Comparison of ENCODE assay signal across 14 mouse cellular contexts in the genomic region with DNA sequence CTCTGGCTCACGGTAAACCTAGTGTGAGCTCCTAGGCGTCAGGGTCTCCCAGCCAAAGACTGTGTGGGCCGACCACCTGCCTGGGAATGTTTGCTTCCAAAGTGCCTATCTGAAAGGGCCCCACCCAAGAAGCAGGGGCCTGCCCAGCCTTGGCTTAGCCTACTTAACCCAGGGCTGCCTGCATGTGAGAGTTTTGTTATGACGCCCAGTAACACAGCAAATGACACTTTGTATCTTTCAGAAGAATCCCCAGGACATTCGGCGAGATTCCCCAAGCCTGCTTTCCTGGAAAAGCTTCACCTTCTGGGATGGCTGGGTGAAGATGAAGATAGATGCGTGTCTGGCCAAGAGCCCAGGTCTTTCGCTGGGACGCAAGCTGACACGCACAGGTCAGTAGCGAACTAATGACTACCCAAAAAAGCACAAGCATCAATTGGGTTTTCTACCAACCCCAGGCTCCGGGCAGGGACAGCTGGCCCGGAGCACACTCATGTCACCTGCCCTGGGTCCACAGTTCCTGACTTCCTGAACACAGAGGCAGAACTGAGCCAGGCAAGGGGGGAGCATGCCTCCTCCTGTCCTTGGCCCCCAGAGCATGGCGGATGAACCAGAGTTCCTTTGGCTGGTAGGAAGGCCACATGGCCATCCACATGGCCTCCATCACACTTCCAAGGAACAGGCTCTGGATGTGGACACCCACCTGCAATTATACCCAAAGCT. TPM values are rescaled to one million over a fixed set of nuclear protein-coding genes. Genes with fewer than 3 reads are reported as not detected.
DNase-seq lines count a peak whose midpoint lies in the region; ATAC-seq and TF ChIP-seq lines count a peak whose summit lies in the region.
"Had no signal": no experiment of that assay in that cellular context is flagged by ENCODE, and none has a peak within 500 bp of the region (broad histone marks: within the 10 kb centered on the region; RNA-seq: fewer than 3 reads in every experiment).

No protein-coding gene starts in this region.

- DNase-seq in cerebellum, adult 9-11 months: peak; percentile 37
- DNase-seq in cerebellum, postnatal 4 days (ENCODE audit: low spot score in 2 of 2): no peak
- no peak for DNase-seq in ES-E14 (ENCODE audit: low read depth, low spot score)
- DNase-seq in limb, embryonic 10.5 days (ENCODE audit: low spot score): no peak
- no peak for DNase-seq in adrenal gland, postnatal 4 days (ENCODE audit: low spot score in 2 of 2)
- no peak for DNase-seq in liver, postnatal 0 days
- DNase-seq: adrenal gland, adult 8-10 months; kidney, adult 11 months; lung, embryonic 14.5 days; spleen, adult 18-20 months had no signal

- TF ChIP-seq CTCF in liver, postnatal 0 days (IDR thresholded peaks at IDR 0.05; ENCODE audit: low read depth): no peak

- in situ Hi-C loops in ES-E14 (cut with MboI; ENCODE audit: low sequenced_read_pairs in 2 of 2, unreplicated experiment in 2 of 2): no loop called here

- no peaks in the 10 kb centered on the region for H3K9me3 ChIP-seq in intestine, embryonic 16.5 days (ENCODE audit: control insufficient read depth, low read length)
- no peaks in the 10 kb centered on the region for H3K9me3 ChIP-seq in intestine, embryonic 15.5 days
- H3K9me3 ChIP-seq in ES-E14 (ENCODE audit: control insufficient read depth, insufficient read depth, low read depth, low read length): no peaks in the 10 kb centered on the region
- H3K9me3 ChIP-seq in limb, embryonic 10.5 days (replicated peaks): no peaks in the 10 kb centered on the region
- H3K9me3 ChIP-seq in liver, postnatal 0 days (ENCODE audit: low read length): no peaks in the 10 kb centered on the region
- H3K9me3 ChIP-seq: limb, embryonic 15.5 days; neural tube, embryonic 13.5 days had no signal

- no peak overlapping the region for H3K27ac ChIP-seq in intestine, embryonic 16.5 days (ENCODE audit: low read length)
- H3K27ac ChIP-seq in intestine, embryonic 15.5 days: no peak overlapping the region
- H3K27ac ChIP-seq in ES-E14 (ENCODE audit: insufficient read depth, low read depth, low read length, poor library complexity, severe bottlenecking): no peak overlapping the region
- peak overlapping the region; percentile 79 for H3K27ac ChIP-seq in limb, embryonic 10.5 days
- H3K27ac ChIP-seq in liver, postnatal 0 days (ENCODE audit: low read depth): no peak overlapping the region
- H3K27ac ChIP-seq: limb, embryonic 15.5 days had no signal

- no peak for TF ChIP-seq EP300 in liver, postnatal 0 days (IDR thresholded peaks at IDR 0.05; ENCODE audit: low read depth)

- no peak for ATAC-seq in intestine, embryonic 16.5 days
- ATAC-seq in intestine, embryonic 15.5 days: no peak
- no peak for ATAC-seq in liver, postnatal 0 days

- no peaks in the 10 kb centered on the region for H3K27me3 ChIP-seq in intestine, embryonic 16.5 days (replicated peaks; ENCODE audit: control insufficient read depth, insufficient read depth, low read length)
- H3K27me3 ChIP-seq in intestine, embryonic 15.5 days (replicated peaks): no peaks in the 10 kb centered on the region
- H3K27me3 ChIP-seq in limb, embryonic 10.5 days (ENCODE audit: low read depth, poor library complexity, severe bottlenecking): no peaks in the 10 kb centered on the region
- H3K27me3 ChIP-seq in liver, postnatal 0 days (ENCODE audit: insufficient read depth, low read length): no peaks in the 10 kb centered on the region
- H3K27me3 ChIP-seq: limb, embryonic 15.5 days; neural tube, embryonic 13.5 days had no signal

- peak overlapping the region; percentile 34; the same call in 1 of the 2 replicates for H3K9ac ChIP-seq in intestine, embryonic 16.5 days (ENCODE audit: low read depth, low read length)
- no peak overlapping the region for H3K9ac ChIP-seq in intestine, embryonic 15.5 days
- H3K9ac ChIP-seq in ES-E14 (ENCODE audit: insufficient read depth, low read depth, low read length, poor library complexity, severe bottlenecking): peak overlapping the region; percentile 28; the same call in 1 of the 2 replicates
- H3K9ac ChIP-seq in liver, postnatal 0 days (replicated peaks): no peak overlapping the region
- H3K9ac ChIP-seq: limb, embryonic 15.5 days; lung, embryonic 14.5 days; neural tube, embryonic 13.5 days had no signal

- no peaks in the 10 kb centered on the region for H3K36me3 ChIP-seq in intestine, embryonic 16.5 days (ENCODE audit: control insufficient read depth, insufficient read depth, low read length)
- H3K36me3 ChIP-seq in intestine, embryonic 15.5 days: no peaks in the 10 kb centered on the region
- peaks cover 2% of the 10 kb centered on the region for H3K36me3 ChIP-seq in ES-E14 (ENCODE audit: control insufficient read depth, insufficient read depth, low read length, poor library complexity, severe bottlenecking)
- H3K36me3 ChIP-seq in limb, embryonic 10.5 days: no peaks in the 10 kb centered on the region
- H3K36me3 ChIP-seq in liver, postnatal 0 days (replicated peaks; ENCODE audit: insufficient read depth, low read length): no peaks in the 10 kb centered on the region
- H3K36me3 ChIP-seq: limb, embryonic 15.5 days; neural tube, embryonic 13.5 days had no signal

- no peak overlapping the region for H3K4me3 ChIP-seq in intestine, embryonic 16.5 days (ENCODE audit: low read length)
- H3K4me3 ChIP-seq in intestine, embryonic 15.5 days (replicated peaks): no peak overlapping the region
- H3K4me3 ChIP-seq in ES-E14 (ENCODE audit: insufficient read depth in 1 of 2, low read depth in 1 of 2, low read length in 2 of 2, poor library complexity in 1 of 2, severe bottlenecking in 1 of 2): no peak overlapping the region; a peak in 1 of 4 replicates
- no peak overlapping the region for H3K4me3 ChIP-seq in limb, embryonic 10.5 days
- H3K4me3 ChIP-seq in liver, postnatal 0 days (ENCODE audit: low read depth, low read length): no peak overlapping the region
- H3K4me3 ChIP-seq: limb, embryonic 15.5 days; neural tube, embryonic 13.5 days had no signal

- peaks cover 69% of the 10 kb centered on the region for H3K4me1 ChIP-seq in intestine, embryonic 16.5 days (ENCODE audit: control insufficient read depth, insufficient read depth, low read length)
- H3K4me1 ChIP-seq in intestine, embryonic 15.5 days (replicated peaks): peaks cover 49% of the 10 kb centered on the region
- peaks cover 36 to 68% of the 10 kb centered on the region in 2 experiments for H3K4me1 ChIP-seq in ES-E14 (ENCODE audit: control insufficient read depth in 2 of 2, insufficient read depth in 2 of 2, low read length in 2 of 2, poor library complexity in 1 of 2)
- H3K4me1 ChIP-seq in limb, embryonic 10.5 days: peaks cover 55% of the 10 kb centered on the region
- H3K4me1 ChIP-seq in liver, postnatal 0 days (ENCODE audit: insufficient read depth): peaks cover 63% of the 10 kb centered on the region

- no peak overlapping the region for H3K4me2 ChIP-seq in intestine, embryonic 16.5 days (ENCODE audit: low read depth, low read length)
- H3K4me2 ChIP-seq in intestine, embryonic 15.5 days (replicated peaks): no peak overlapping the region
- H3K4me2 ChIP-seq in liver, postnatal 0 days (ENCODE audit: low read depth, low read length): no peak overlapping the region
- H3K4me2 ChIP-seq: limb, embryonic 15.5 days; lung, embryonic 14.5 days; neural tube, embryonic 13.5 days had no signal

- 77% methylated on average over 14 of the region's 14 CpGs for WGBS in intestine, embryonic 16.5 days
- WGBS in intestine, embryonic 15.5 days: 74% methylated on average over 14 of the region's 14 CpGs
- 90% methylated on average over 14 of the region's 14 CpGs for WGBS in limb, embryonic 10.5 days
- WGBS in liver, postnatal 0 days (ENCODE audit: insufficient replicate concordance): 78% methylated on average over 14 of the region's 14 CpGs

TF ChIP-seq in ES-E14, 5 proteins besides CTCF, POLR2A, EP300 and RAD21:
- TF ChIP-seq CHD2 (IDR thresholded peaks at IDR 0.05; ENCODE audit: low read depth, low read length) (no peak), ZNF384 (IDR thresholded peaks at IDR 0.05; ENCODE audit: low read depth, low read length) (no peak), ZC3H11A (IDR thresholded peaks at IDR 0.05; ENCODE audit: borderline replicate concordance, low read depth, low read length) (no peak), HCFC1 (IDR thresholded peaks at IDR 0.05; ENCODE audit: borderline replicate concordance, insufficient read depth, low read length) (no peak), MAFK (IDR thresholded peaks at IDR 0.05; ENCODE audit: insufficient read depth, low read depth, low read length) (no peak)
TF ChIP-seq in ES-E14: peak in this region for 0.

RNA-seq across cellular contexts. Expression of gene Itpk1, which starts 7.9 kb away (rescaled TPM):
- polyA plus RNA-seq in intestine, embryonic 16.5 days (2015; fragmentation: Nextera tagmentation; extraction: Ambion mirVana): 51.4 and 57.1 TPM in 2 replicates
- 39.1 and 40.1 TPM in 2 replicates for polyA plus RNA-seq in intestine, embryonic 15.5 days (2015; fragmentation: Nextera tagmentation; extraction: Ambion mirVana)
- 33.1 and 40.6 TPM in 2 replicates for total RNA-seq in ES-E14 (2012; rRNA removed)
- 9.7 and 11.0 TPM in 2 replicates for polyA plus RNA-seq in limb, embryonic 10.5 days (2016; fragmentation: Nextera tagmentation; extraction: Ambion mirVana)
- total RNA-seq in adrenal gland, postnatal 4 days (2021): 10 to 100 TPM; 46.6 to 57.7 TPM
- polyA plus RNA-seq in liver, postnatal 0 days (2015; fragmentation: Nextera tagmentation; extraction: Ambion mirVana): 3.6 TPM in 2 replicates

RNA-seq across cellular contexts. Expression of gene Moap1, which starts 46.7 kb away (rescaled TPM):
- polyA plus RNA-seq in intestine, embryonic 16.5 days (2015; fragmentation: Nextera tagmentation; extraction: Ambion mirVana): 19.3 and 20.2 TPM in 2 replicates
- 20.5 and 23.1 TPM in 2 replicates for polyA plus RNA-seq in intestine, embryonic 15.5 days (2015; fragmentation: Nextera tagmentation; extraction: Ambion mirVana)
- total RNA-seq in ES-E14 (2012; rRNA removed): 4.0 and 8.8 TPM in 2 replicates
- 34.8 and 38.8 TPM in 2 replicates for polyA plus RNA-seq in limb, embryonic 10.5 days (2016; fragmentation: Nextera tagmentation; extraction: Ambion mirVana)
- total RNA-seq in adrenal gland, postnatal 4 days (2021): 10 to 100 TPM; 10.1 to 12.2 TPM
- polyA plus RNA-seq in liver, postnatal 0 days (2015; fragmentation: Nextera tagmentation; extraction: Ambion mirVana): 4.2 and 4.9 TPM in 2 replicates

RNA-seq across cellular contexts. Expression of gene Tmem251, which starts 46.8 kb away (rescaled TPM):
- polyA plus RNA-seq in intestine, embryonic 16.5 days (2015; fragmentation: Nextera tagmentation; extraction: Ambion mirVana): 16.9 and 17.2 TPM in 2 replicates
- polyA plus RNA-seq in intestine, embryonic 15.5 days (2015; fragmentation: Nextera tagmentation; extraction: Ambion mirVana): 15.3 and 16.3 TPM in 2 replicates
- total RNA-seq in ES-E14 (2012; rRNA removed): 2.9 and 4.0 TPM in 2 replicates
- 11.7 TPM in 2 replicates for polyA plus RNA-seq in limb, embryonic 10.5 days (2016; fragmentation: Nextera tagmentation; extraction: Ambion mirVana)
- 1 to 10 TPM; 4.5 to 4.8 TPM for total RNA-seq in adrenal gland, postnatal 4 days (2021)
- polyA plus RNA-seq in liver, postnatal 0 days (2015; fragmentation: Nextera tagmentation; extraction: Ambion mirVana): 5.6 and 5.8 TPM in 2 replicates

Comparison
In these comparisons a context has a peak if more than half of its experiments do, and no peak if none do; other contexts are left out.
1. H3K9ac ChIP-seq: peak in intestine, embryonic 16.5 days (single experiment) and ES-E14 (single experiment); none in intestine, embryonic 15.5 days (single experiment) and liver, postnatal 0 days (single experiment).